Mouse (Mus musculus): ENCODE measurements around the gene Srpk3. TPM values are rescaled to one million over a fixed set of nuclear protein-coding genes. Genes with fewer than 3 reads are reported as not detected.

Gene Srpk3
- polyA plus RNA-seq, 1 experiment from 2014 or later = 1.4 TPM

GRCm38 (mm10) chrX:73816596-73817314 lies 42.5 kb downstream of the Srpk3 start:
- no peak for ATAC-seq
- no peak overlapping the region for H3K4me3 ChIP-seq (replicated peaks)
- no peaks in the 10 kb centered on the region for H3K27me3 ChIP-seq
- no peaks in the 10 kb centered on the region for H3K36me3 ChIP-seq
- H3K27ac ChIP-seq = no peak overlapping the region
- no peaks in the 10 kb centered on the region for H3K9me3 ChIP-seq
- no peak overlapping the region for H3K9ac ChIP-seq (replicated peaks)
- WGBS = 55% methylated on average over 3 of the region's 3 CpGs
- no peak overlapping the region for H3K4me2 ChIP-seq (replicated peaks)
- H3K4me1 ChIP-seq (replicated peaks) = peaks cover 5% of the 10 kb centered on the region

- H3K27me3 ChIP-seq = no peaks in the 10 kb centered on the region
- H3K4me2 ChIP-seq (replicated peaks) = peak overlapping the region; percentile 65
- peak; percentile 31 for ATAC-seq
- H3K9me3 ChIP-seq = no peaks in the 10 kb centered on the region
- 18% methylated on average over 17 of the region's 17 CpGs for WGBS
- peak overlapping the region; percentile 87 for H3K9ac ChIP-seq (replicated peaks)
- H3K36me3 ChIP-seq = no peaks in the 10 kb centered on the region
- H3K27ac ChIP-seq = peak overlapping the region; percentile 93
- H3K4me3 ChIP-seq (replicated peaks) = peak overlapping the region; percentile 62
- peaks cover 8% of the 10 kb centered on the region for H3K4me1 ChIP-seq (replicated peaks)
Observed at GRCm38 (mm10) chrX:73823747-73824146, 49.5 kb downstream of the Srpk3 start.

GRCm38 (mm10) chrX:73824185-73825151 lies 50.3 kb downstream of the Srpk3 start, which contains the start of gene Pdzd4:
Gene Pdzd4 (minus strand): TSS chrX:73824969.
- peaks cover 8% of the 10 kb centered on the region for H3K4me1 ChIP-seq (replicated peaks)
- no peaks in the 10 kb centered on the region for H3K36me3 ChIP-seq
- peak within 1 kb of the TSS; percentile 62 for H3K4me3 ChIP-seq (replicated peaks)
- no peaks in the 10 kb centered on the region for H3K27me3 ChIP-seq
- no peaks in the 10 kb centered on the region for H3K9me3 ChIP-seq
- peak; percentile 91 for ATAC-seq
- peak within 1 kb of the TSS; percentile 65 for H3K4me2 ChIP-seq (replicated peaks)
- 17% methylated on average over 75 of the region's 84 CpGs for WGBS
- peak within 1 kb of the TSS; percentile 93 for H3K27ac ChIP-seq
- peak within 1 kb of the TSS; percentile 87 for H3K9ac ChIP-seq (replicated peaks)

Other genes with a start within 250 kb of the Srpk3 start
- gene Dusp9, start 135.0 kb upstream of the Srpk3 start, polyA plus RNA-seq (2015; fragmentation: Nextera tagmentation; extraction: Ambion mirVana) = 0.79 and 1.2 TPM in 2 replicates
- gene Pnck, start 114.3 kb upstream of the Srpk3 start, polyA plus RNA-seq (2015; fragmentation: Nextera tagmentation; extraction: Ambion mirVana) = 91.5 and 99.5 TPM in 2 replicates
- gene Slc6a8, start 101.3 kb upstream of the Srpk3 start, polyA plus RNA-seq (2015; fragmentation: Nextera tagmentation; extraction: Ambion mirVana) = 6.3 and 6.4 TPM in 2 replicates
- gene Bcap31, start 58.2 kb upstream of the Srpk3 start, polyA plus RNA-seq (2015; fragmentation: Nextera tagmentation; extraction: Ambion mirVana) = 116 and 118 TPM in 2 replicates
- gene Abcd1, start 57.8 kb upstream of the Srpk3 start, polyA plus RNA-seq (2015; fragmentation: Nextera tagmentation; extraction: Ambion mirVana) = 9.6 and 11.8 TPM in 2 replicates
- 0.07 and 0.08 TPM in 2 replicates for gene Plxnb3, start 17.3 kb upstream of the Srpk3 start, polyA plus RNA-seq (2015; fragmentation: Nextera tagmentation; extraction: Ambion mirVana)
- gene Idh3g, start 12.5 kb downstream of the Srpk3 start, polyA plus RNA-seq (2015; fragmentation: Nextera tagmentation; extraction: Ambion mirVana) = 225 and 228 TPM in 2 replicates
- gene Ssr4, start 12.6 kb downstream of the Srpk3 start, polyA plus RNA-seq (2015; fragmentation: Nextera tagmentation; extraction: Ambion mirVana) = 133 and 139 TPM in 2 replicates
- 4.3 and 4.7 TPM in 2 replicates for gene Pdzd4, start 50.6 kb downstream of the Srpk3 start, polyA plus RNA-seq (2015; fragmentation: Nextera tagmentation; extraction: Ambion mirVana)
- gene Avpr2, start 117.7 kb downstream of the Srpk3 start, polyA plus RNA-seq (2015; fragmentation: Nextera tagmentation; extraction: Ambion mirVana) = 0.24 and 0.27 TPM in 2 replicates
- 73.8 and 80.8 TPM in 2 replicates for gene L1cam, start 121.7 kb downstream of the Srpk3 start, polyA plus RNA-seq (2015; fragmentation: Nextera tagmentation; extraction: Ambion mirVana)
- 2.8 and 2.9 TPM in 2 replicates for gene Arhgap4, start 147.5 kb downstream of the Srpk3 start, polyA plus RNA-seq (2015; fragmentation: Nextera tagmentation; extraction: Ambion mirVana)
- gene Naa10, start 147.5 kb downstream of the Srpk3 start, polyA plus RNA-seq (2015; fragmentation: Nextera tagmentation; extraction: Ambion mirVana) = 107 and 108 TPM in 2 replicates
- 10.5 and 12.3 TPM in 2 replicates for gene Renbp, start 156.4 kb downstream of the Srpk3 start, polyA plus RNA-seq (2015; fragmentation: Nextera tagmentation; extraction: Ambion mirVana)
- 61.9 and 63.0 TPM in 2 replicates for gene Hcfc1, start 192.0 kb downstream of the Srpk3 start, polyA plus RNA-seq (2015; fragmentation: Nextera tagmentation; extraction: Ambion mirVana)
- gene Irak1, start 249.5 kb downstream of the Srpk3 start, polyA plus RNA-seq (2015; fragmentation: Nextera tagmentation; extraction: Ambion mirVana) = 37.4 and 44.3 TPM in 2 replicates

All from midbrain, embryonic 13.5 days (tissue).